Mouse (Mus musculus): ENCODE results near the gene Them7.
A peak's percentile ranks its signal among the peaks of the same experiment; 100 is the strongest.

Them7 gene

DNA sequence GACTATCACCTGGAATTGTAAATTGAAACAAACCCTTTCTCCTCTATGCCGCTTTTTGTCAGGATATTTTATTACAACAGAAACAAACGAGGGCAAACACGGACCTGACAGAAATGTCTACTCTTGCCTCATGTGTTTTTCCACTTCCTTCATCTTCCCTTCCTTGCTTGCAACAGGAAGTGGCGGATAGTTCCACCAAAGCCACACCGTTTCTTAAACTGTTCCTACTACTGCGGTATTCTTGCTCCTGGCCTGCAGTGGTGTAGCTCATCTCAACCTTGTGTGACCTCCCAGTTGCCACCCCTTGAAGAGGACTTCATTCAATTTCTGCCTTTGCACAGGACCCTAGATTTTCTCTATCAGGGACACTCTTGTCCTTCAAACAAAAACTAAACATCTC, 81.8 kb downstream of the Them7 start:
- DNase-seq (ENCODE audit: low read depth, low spot score), result no peak

- no peak for DNase-seq (ENCODE audit: low read depth, low spot score)
These were observed 87.3 kb downstream of the Them7 start for GRCm38 (mm10) chr2:105311414-105311813.

GRCm38 (mm10) chr2:105311991-105312390, 87.9 kb downstream of the Them7 start:
- no peak for DNase-seq (ENCODE audit: low read depth, low spot score)

DNA sequence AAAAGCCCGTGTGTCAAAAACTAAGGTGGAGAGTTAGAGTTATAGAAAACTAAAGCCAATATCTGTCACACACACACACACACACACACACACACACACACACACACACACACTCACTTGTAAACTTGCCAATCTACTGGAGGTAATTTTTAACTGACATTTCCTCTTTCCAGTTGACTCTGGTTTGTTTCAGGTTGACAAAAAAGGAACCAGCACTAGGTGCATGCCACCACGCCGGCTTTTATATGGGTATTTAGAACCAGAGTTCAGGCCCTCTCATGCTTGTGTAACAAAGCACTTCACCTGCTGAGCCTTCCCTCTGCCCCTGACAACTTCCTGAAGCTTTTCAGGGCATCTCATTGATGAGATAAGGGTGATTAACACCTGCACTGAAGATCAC, 89.0 kb downstream of the Them7 start:
- no peak for DNase-seq (ENCODE audit: low read depth, low spot score)

GRCm38 (mm10) chr2:105317556-105318184, 93.5 kb downstream of the Them7 start:
- DNase-seq (ENCODE audit: low read depth, low spot score), result no peak

DNA sequence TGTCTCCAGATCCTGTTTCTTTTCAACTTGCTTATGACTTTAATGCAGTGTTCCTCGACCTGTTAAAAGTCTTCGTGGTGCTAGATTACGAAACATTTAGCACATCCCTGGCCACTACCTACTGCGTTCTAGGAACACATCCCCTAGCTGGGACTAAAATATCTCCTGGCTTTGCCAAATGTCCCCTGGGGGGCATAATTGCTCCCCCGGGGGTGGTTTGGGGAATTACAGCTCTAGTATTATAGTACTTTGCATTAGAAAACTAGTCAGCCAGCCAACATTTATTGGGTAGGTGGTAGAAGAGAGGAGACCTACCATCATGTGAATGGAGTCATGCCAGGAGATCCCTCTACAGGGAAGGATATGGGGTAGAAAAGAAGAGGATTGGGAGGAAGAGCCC, 101.9 kb downstream of the Them7 start:
- no peak for DNase-seq (ENCODE audit: low read depth, low spot score)

DNA sequence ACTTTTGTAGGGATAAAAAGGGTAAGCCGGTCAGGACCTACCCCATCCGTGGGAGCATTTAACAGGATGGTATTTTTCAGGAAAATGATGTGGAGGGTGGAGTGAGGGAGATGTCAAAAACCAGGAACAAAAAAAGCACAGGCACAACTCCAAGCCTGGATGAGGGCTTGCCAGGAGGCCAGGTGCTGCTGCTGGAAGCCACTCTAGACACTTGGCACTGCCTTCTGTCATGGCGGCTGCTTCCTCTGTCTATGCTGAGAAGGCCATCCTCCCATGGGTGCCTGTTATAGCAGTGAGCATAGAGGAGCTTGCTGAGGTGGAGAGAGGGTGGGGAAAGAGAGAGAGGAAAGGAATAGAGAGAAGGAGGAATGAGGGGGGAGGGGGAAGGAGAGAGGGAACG, 105.9 kb downstream of the Them7 start:
- DNase-seq (ENCODE audit: low read depth, low spot score), result no peak

GRCm38 (mm10) chr2:105333107-105333506, 109.0 kb downstream of the Them7 start:
- DNase-seq (ENCODE audit: low read depth, low spot score), result no peak

DNA sequence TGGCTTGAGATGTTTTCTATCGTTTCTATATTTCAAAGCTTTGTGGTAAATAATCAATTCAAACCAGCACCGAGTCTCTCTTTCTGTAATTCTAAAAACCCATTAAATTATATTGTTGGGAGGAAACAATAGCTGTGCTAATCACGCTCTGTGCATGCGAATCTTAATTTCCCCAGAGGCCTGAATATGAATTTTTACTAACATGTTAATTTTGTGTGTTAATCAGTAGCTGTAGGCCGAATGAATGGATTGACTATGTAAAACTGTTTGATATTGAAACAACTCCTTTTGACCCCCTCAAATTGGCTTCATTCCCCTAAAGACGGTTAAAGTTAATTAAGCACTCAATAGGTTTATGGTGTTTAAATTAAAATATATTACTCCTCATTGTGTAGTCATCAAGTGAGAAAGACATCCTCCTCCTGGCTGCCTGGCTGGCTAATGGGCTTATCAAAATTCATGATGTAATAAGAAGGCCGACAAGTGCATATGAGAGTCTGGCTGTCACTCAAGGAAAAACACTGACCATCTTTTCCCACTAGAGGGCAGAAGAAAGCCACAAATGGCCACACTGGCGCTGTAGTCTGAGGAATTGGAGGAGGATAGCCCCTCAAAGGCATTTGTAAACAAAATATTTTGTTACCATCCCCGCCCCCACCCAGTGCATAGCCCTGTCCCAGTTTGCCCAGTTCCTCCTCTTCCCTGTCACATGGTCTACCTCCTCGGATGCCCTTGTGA, 110.0 kb downstream of the Them7 start:
- peak; percentile 58 for DNase-seq (ENCODE audit: low read depth, low spot score)

- no peak for DNase-seq (ENCODE audit: low read depth, low spot score)
These were observed 111.5 kb downstream of the Them7 start for GRCm38 (mm10) chr2:105335661-105336060.

DNA sequence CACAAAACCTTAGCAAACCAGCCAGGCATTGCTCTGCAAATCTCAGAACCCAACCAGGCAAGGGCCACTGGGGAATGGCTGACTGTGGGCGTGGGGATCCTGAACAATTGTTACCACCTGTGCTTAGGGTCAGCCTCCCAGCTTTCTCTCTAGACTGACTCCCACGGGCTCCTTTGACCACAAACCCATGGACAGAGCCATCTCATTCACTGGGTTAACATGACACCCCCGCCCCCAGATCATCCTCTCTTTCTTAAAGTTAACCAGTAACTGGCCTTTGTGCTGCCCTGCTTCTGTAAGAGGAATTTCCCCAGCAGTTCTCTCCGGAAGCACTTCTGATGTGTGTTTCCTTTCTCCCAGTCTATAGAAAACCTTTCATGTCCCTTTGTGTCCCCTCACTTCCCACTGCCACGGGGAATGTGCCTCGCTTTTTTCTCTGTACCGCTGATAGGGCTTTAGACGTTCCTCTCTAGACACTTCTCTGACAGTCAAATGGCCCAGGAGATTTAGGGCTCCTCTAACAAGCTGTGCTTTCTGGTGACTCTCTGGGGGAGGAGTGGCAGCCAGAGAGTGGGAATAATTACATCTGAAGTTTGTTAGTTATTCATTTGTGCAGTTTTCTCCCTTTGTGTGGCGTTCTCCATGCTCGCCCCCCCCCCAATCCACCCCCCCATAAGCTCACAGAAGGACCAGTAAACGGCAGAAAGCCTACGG, 112.4 kb downstream of the Them7 start:
- no peak for DNase-seq (ENCODE audit: low read depth, low spot score)

DNA sequence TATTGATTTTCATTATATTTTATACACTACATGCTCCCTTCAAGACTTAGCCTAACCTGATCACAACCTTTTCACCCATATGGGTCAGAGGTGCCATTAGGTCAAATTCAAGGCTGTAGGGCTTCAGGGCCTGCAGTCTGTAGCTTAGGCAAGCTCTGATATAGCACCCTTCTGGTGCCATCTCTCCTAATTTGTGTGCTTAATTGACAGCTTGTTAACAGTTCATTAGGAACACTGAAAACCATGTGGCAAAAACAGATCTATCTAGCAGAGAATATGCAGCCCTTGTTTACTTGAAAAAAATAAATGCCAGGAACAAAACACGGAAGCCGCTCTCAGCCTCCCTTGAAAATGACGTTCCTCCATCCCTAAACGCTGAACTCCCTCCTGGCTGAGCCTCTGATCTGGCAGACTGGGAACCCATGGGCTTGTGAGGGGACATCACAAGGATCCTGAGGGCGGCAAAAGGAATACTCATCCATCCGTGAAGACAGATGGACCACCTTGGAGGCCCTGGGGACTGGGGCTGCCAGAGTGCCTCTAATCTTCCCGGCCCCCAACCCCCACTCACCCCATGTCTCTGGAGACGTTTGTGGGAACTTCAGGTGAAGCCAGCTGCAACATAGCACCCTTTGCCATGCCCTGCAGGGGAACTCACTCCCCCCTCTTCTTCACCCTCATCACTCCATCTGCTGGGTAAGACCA, 113.2 kb downstream of the Them7 start:
- no peak for DNase-seq (ENCODE audit: low read depth, low spot score)

- no peak for DNase-seq (ENCODE audit: low read depth, low spot score)
These were observed 115.9 kb downstream of the Them7 start for GRCm38 (mm10) chr2:105339993-105340392.

- no peak for DNase-seq (ENCODE audit: low read depth, low spot score)
These were observed 124.8 kb downstream of the Them7 start for GRCm38 (mm10) chr2:105348886-105349285.

- DNase-seq (ENCODE audit: low read depth, low spot score), result no peak
These were observed 132.7 kb downstream of the Them7 start for GRCm38 (mm10) chr2:105356791-105357190.

DNA sequence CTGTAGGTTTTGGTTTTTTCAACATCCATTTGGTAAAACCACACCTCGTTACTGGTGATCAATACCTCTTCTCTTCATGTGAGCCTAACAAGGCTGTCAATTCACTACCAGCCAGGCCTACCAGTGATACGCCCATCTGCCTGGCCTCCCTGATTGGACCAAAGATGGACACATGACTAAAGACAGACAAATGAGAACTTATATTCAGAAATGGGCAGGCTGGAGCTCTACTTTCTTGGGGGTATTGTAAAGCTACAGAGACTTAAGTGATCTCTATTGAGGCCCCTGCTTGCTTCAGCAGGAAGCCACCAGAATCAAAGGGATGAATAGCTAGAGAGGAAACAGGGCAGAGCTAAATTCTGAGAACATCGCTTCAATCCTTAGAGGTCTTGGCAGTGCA, 133.9 kb downstream of the Them7 start:
- DNase-seq (ENCODE audit: low read depth, low spot score), result no peak

DNA sequence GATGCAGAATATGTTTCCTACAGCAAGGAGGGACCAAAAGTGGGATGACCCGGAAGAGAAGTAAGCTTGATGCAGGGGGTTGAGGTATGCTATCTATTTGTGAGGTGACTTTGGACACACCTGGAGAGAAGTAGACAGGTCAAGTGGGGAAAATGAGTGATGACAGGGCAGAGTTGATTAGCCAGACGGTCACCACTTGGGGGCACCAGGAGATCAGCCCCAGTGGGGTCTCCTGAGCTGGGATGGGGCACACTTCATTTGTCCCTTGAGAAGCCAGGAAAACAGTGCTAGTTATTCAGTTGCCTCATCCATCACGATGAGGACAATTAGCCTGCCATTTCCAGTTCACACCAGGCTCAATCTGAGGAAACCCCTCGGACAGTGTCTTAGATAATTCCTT, 143.5 kb downstream of the Them7 start:
- no peak for DNase-seq (ENCODE audit: low read depth, low spot score)

DNA sequence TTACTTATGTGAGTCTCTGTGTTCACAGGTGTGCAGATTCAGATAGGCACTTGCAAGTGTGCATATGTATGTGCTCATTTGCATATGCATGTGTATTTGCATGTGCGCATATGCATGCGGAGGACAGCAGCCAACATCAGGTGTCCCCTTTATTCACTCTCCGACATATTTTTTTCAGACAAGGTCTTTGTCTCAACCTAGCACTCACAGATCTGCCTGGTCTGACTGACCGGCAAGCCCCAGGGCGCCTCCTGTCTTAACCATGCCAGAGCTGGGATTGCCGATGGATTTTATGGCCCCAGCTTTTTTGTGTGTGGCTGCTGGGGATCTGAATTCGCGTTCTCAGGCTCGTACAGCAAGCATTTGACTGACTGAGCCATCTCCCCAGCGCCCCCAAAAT, 146.1 kb downstream of the Them7 start:
- no peak for DNase-seq (ENCODE audit: low read depth, low spot score)

GRCm38 (mm10) chr2:105370698-105371097, 146.6 kb downstream of the Them7 start:
- no peak for DNase-seq (ENCODE audit: low read depth, low spot score)

DNA sequence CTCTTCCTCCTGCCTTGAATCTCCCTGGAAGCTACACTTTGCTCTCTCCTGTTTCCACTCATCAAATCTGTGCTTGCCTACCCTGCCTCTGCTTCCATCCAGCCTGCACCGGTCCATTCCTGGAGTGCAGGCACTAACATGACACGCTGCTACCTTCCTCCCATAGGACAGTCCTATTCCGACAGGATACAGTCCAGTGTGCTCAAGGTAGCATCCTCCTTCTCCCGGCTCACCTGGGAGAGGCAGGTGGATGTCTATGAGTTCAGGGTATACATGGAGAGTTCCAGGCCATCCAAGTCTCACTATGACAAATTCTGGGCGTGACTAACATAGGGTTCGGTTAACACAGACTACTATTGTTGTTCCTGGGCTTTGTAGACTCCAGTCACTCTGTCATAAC, 148.0 kb downstream of the Them7 start:
- DNase-seq (ENCODE audit: low read depth, low spot score), result no peak

DNA sequence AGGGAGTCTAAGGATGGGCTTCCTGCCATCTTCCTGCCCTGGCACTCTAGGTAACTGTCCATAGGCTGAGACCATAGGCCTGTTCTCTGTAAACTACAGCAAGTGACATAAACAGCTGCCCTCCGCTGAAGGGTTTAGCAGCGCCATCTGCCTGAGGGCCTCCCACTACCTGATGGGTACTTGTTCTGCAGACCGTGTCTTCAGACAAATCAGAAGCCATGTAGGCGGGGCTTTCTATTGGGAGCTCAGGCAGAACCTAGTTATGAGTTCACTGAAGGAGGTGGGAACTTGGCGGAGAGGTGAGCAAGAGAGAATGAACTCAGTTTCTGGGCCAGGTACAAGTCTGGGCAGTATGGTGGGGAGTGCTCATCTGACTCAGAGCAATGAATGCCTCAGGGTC, 148.6 kb downstream of the Them7 start:
- DNase-seq (ENCODE audit: low read depth, low spot score), result no peak

- no peak for DNase-seq (ENCODE audit: low read depth, low spot score)
These were observed 149.5 kb downstream of the Them7 start for GRCm38 (mm10) chr2:105373658-105374057.
